Mouse (Mus musculus) c-Kit-negative CD71-positive TER-119-positive erythroid progenitor cells, embryonic 14.5 days (primary cell): ENCODE results near the gene Igdcc4.

Experiments used
- DNase-seq: peaks from one replicate; pipeline ENCODE4 v3.0.0-alpha.2; 2013; ENCODE audit warnings: low read depth, low spot score

Igdcc4 gene

GRCm38 (mm10) chr9:65109132-65110072 is 8.1 kb downstream of the Igdcc4 start:
- DNase-seq: no peak

DNA sequence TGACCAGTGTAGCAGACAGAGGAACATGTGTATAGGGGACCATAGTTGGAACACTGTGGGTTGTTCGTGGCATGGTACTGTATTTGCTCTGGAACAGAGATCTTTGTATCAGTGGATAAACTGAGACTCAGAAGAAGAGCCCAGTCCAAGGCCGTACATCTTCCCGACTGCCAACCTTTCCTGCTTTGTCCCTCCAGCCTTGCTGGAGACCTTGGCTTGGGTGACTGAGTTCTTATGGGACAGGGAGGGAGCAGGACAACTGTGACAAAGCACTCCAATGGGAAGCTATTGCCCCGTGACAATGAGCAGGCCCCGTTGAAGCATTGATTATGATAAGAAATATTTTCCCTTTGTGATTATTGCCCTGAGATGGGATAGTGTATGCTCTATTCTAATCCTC is 10.4 kb downstream of the Igdcc4 start:
- no peak for DNase-seq

- no peak for DNase-seq
These were observed 12.4 kb downstream of the Igdcc4 start for GRCm38 (mm10) chr9:65113694-65114093.

DNA sequence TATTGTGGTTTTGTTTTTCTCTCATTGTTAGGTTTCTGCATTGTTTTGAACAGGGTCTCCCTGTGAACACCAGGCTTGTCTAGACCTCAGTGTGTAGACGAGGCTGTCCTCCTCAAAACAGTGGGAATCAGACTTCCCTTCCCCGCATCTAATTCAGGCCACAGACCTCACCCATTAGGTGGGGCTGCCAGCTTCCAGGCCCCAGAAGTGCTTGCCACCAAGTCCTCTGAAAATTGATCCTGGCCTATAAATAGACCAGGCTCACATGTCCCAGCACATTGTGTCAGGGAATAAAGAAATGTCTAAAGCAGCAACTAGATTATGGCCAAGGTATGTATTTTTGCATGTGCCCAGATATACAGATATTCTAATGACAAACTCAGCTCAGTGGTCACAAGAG is 14.6 kb downstream of the Igdcc4 start:
- DNase-seq: no peak

DNA sequence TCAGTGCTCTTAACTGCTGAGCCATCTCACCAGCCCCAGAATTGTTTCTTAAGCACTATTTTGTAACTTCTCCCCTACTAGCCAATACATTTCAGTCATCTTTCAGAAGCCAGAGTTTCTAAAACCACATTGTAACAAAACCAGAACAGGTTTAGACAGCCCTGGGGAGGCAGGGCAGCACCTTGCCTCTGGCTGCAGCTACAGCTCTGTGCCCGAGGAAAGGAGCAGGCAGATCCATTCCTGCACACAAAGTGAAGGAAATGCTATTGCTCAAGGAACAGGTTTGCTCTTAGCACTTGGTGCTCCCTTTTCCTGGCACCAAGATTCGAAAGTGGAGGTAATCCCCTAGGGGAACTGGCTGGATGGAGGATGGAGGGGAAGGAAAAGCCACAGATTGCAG is 16.2 kb downstream of the Igdcc4 start:
- no peak for DNase-seq

GRCm38 (mm10) chr9:65120935-65121334 is 19.6 kb downstream of the Igdcc4 start:
- DNase-seq: no peak

- no peak for DNase-seq
These were observed 21.3 kb downstream of the Igdcc4 start for GRCm38 (mm10) chr9:65122545-65122944.

DNA sequence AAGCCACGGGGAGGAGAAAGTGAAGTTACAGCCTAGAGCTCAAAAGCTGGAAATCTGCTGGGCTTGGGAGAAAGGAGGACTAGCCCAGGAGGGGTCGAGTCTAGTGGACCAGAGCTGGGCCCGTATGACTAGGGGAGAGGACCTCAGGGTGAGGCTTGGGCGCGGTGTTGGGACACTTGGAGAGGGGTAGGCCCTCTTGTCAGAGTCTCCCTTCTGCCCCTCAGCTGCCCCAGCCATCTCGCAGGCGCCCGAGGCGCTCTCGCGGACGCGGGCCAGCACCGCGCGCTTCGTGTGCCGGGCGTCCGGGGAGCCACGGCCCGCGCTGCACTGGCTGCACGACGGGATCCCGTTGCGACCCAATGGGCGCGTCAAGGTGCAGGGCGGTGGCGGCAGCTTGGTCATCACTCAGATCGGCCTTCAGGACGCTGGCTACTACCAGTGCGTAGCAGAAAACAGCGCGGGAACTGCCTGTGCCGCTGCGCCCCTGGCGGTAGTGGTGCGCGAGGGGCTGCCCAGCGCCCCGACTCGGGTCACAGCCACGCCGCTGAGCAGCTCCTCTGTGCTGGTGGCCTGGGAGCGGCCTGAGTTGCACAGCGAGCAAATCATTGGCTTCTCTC is 22.4 kb downstream of the Igdcc4 start:
- no peak for DNase-seq

DNA sequence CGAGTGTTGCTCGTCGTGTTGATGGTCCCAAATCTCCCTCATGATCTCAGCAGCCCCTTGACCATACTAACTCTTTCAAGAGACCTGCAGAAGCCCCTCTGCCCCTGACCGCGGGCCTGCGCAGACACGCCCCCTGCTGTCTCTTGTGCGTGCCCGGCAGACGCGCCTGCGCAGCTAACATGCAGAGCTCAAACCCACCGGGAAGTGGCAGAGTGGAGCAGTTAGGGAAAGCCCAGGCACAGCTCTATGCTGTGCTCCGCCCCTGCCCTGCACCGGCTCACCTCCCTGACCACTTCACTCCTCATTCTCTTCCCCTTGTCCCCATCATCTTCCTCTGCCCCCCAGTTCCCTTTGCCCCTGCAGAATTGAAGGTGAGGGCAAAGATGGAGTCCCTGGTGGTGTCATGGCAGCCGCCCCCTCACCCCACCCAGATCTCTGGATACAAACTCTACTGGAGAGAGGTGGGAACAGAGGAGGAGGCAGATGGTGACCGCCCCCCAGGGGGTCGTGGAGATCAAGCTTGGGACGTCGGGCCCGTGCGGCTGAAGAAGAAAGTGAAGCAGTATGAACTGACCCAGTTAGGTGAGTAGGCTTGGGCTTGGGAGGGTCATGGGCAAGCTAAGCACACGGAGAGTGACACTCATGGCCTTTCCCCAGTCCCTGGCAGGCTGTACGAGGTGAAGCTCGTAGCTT is 27.0 kb downstream of the Igdcc4 start:
- no peak for DNase-seq

DNA sequence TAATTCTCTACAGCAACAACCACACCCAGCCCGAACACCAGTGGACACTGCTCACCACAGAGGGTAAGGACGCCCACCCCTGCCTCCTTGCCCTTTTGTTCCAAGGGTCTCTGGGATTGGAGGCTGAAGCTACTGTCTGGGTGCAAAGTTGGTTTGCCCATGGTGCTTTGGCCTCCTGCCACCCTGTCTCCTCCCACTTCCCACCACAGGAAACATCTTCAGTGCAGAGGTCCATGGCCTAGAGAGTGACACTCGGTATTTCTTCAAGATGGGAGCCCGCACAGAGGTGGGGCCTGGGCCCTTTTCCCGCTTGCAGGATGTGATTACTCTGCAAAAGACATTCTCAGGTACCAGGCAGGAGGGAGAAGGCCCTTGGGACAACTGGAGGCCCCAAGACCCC is 30.4 kb downstream of the Igdcc4 start:
- DNase-seq: no peak

- peak; percentile 55 for DNase-seq
These were observed 32.5 kb downstream of the Igdcc4 start for GRCm38 (mm10) chr9:65133739-65134138.

- no peak for DNase-seq
These were observed 33.8 kb downstream of the Igdcc4 start for GRCm38 (mm10) chr9:65135126-65135525.

GRCm38 (mm10) chr9:65140491-65140890 is 39.2 kb downstream of the Igdcc4 start:
- no peak for DNase-seq

DNA sequence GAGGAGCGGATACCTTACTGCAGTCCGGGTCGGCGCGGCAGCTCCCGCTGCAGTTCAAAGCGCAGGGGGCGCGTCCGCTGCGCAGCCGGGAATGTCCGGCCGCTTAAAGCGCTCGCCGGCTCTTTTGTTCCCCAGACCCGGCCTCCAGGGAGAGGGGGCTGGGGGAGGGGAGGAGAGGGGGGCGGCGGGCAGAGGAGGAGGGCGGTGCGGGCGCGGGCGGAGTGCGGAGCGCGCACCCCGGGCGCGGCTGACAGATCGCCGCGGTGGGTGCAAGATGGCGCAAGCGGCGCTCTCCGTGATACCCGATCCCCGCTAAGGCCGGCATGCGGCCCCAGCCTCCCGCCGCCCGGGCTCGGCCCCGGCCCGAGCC is 39.6 kb downstream of the Igdcc4 start, which contains the start of gene Igdcc3:
Gene Igdcc3 (plus strand): TSS at position 254 of the 370 bp plus-strand sequence.
- no peak for DNase-seq

DNA sequence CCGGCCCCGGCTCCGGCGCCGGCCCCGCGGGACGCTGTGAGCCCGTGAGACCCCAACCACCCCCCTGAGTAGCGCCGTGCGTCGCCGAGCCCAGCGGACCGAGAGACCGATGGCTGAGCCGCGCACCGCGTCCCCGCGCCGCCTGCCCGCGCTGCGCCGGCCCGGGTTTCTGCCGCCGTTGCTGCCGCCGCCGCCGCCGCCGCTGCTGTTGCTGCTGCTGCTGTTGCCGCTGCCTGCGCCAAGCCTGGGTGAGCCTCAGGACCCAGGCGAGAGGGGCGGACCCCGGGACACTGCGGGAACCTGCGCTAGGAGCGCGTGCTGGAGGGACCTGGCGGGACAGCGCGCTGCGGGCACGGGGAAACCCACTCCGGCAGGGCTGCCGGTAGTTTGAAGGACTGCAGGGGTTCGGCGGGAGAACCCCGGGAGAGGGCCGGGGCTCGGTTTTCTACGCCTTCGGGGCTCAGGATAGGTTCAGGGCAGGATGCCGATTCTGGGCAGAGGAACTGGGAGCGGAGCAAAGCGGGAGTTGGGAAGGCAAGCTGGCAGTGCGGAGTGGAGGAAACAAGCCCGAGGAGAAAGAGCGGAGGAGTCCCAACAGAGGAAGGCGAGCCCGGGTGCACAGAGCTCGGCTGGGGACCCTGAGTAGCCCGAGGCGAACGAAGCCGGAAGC is 40.2 kb downstream of the Igdcc4 start:
- DNase-seq: no peak

DNA sequence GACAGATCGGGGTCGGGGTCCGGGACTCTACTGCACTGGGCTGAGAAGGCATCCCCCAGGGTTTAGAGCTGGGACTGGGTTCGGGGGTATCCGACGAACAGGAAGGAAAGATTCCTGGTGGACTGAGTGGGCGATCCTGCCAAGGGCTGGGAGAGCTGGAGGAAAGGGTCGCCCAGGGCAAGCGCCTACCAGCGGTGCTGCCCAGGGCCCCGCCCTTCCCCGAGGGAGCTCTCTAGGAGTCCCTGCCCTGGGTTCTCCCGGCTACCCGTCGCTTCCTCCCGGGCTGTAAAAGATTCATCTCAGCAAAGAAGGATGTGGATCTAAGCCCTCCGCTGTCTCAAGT is 40.7 kb downstream of the Igdcc4 start:
- no peak for DNase-seq

DNA sequence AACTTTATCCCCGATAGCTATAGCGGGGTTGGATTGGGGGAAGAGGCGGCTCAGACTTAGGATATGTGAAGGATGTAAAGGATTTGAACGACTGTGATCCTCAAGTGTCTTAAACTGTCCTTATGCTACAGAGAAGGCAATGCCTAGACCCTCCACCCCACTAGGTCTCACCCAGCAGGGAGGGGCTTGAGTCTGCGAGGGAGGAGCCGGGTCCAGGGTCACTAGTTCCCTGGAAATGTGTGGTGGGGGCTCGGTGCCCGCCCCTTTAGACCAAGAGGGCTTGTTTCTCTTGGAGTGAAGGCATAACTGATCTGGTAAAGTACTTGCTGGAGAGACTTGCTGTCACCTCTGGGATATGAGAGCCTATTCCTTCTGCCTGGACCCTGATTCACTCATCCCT is 41.1 kb downstream of the Igdcc4 start:
- no peak for DNase-seq

DNA sequence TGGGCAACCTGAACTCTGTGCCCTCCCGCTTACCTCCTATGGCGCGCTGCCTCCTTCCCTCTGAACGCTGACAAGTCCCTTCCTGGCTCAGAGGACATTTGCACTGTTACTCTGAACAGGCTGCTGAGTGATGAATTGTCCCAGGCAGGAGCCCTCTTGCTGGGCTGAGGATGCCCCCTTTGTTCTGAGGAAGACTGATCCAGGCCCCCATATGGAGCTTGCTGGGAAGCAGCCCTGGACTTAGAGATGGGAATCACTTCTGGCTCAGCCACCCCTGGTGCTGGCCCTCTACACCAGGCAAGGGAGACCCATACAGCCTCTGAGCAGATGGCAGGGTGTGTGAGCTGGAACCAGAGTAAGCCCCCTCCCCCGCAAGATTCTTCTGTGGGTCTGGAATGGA is 44.7 kb downstream of the Igdcc4 start:
- no peak for DNase-seq

DNA sequence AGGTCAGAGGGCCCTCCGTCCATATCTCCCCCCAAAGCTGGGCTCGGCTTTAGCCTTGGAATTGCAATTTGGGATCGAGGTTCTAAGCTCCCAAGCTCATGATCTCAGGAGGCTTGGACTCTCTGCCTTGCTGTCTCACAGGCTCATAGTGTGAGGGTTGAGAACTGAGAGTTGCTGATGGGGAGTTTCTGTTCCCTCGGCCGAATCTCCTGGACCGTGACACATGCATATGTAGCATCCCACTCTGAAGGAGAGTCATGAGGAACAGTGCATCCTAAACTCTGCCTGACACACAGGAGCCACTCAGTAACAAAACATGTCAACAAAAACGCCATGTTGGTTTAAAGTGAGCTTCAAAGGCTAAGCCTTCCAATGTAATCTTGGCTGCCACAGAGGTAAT is 47.2 kb downstream of the Igdcc4 start:
- DNase-seq: no peak

DNA sequence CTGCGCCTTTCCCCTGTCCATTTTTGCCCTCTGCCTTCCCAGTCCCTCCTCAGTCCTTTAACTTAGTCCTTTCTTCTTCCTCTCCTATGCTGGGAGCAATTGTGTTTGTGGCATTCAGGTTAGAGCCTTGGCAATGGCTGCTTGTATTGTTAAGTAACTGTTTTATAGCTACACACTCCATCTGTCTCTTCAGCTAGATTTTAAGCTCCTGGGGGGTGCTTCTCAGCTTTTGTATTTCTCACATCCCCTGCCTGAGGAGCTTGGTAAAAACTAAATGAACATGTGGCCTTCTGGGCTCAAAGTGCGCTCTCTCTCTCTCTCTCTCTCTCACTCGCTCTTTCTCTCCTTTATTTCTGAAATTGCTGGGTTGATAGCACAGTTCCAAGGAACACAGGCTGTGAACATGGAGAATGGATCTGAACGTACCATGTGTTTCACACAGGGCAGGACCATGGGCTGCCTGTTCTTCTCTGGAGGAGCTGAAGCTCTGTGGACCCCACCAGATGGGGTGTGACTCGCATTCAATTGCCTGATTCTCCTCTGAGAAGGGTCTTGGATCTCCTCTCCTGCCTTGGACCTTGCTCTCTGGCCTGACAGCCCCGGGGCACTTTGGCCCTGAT is 51.5 kb downstream of the Igdcc4 start:
- DNase-seq: no peak

DNA sequence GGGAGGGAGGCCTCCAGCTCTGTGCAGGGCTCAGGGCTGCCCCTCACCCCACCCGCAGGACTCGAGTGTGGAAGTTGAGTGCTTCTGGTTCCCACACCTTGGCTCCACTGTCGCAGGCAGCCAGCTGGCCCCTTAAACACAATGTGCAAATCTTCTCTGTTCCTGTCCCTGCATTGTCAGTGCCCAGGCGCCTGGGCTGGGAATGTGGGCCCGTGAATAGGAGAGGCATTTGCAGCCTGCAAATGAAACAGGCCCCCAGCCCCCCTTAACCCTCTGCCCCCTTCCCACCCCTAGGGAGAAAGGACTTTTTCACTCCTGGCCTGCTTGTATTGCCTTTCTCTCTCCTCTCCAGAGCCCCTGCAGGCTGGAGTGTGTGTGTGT is 52.0 kb downstream of the Igdcc4 start:
- DNase-seq: no peak
